Mouse (Mus musculus): ENCODE results near the gene Sppl3. TPM values are rescaled to one million over a fixed set of nuclear protein-coding genes. Genes with fewer than 3 reads are reported as not detected.

Gene Sppl3
- polyA plus RNA-seq, 1 experiment from 2014 or later, result 6.9 TPM

DNA sequence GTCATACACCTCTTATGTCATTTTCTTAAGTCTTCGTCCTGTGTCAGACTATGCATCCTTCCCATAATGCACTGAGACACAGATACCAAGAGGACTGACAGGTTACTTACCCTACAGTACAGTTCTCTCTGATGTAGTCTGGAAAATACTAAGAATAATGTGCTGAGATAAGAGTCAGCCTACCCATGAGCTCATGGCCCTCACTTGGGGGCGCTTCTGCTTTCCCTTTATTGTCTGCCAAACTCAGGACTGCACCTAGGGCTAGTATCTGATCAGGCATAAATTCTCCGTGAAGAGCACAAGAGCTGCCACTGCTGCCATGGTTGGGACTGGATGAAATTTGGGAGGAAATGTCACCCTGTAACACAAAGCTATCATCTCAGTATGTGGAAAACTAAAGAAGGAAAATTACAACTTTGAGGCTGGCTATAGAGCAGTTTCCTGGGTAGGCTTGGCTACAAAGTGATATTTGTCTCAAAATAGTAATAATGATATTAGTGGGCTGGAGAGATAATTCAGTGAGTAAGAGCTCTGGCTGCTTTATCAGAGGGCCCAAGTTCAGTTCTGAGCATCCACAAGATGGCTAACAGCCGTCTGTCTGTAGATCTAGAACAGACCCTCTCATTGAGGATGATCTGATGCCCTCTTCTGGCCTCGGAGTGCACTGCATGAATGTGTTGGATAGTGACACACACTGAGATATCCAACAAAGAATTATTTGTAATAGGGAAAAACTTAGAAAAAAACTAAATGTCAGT is 65.4 kb downstream of the Sppl3 start:
- no peak for ATAC-seq (ENCODE audit: extremely low read depth, insufficient number of reproducible peaks, low FRiP score, low TSS enrichment)
- Histone ChIP-seq H3K9me3 (no peaks in the 10 kb centered on the region), H3K4me3 (no peak overlapping the region), H3K4me2 (no peak overlapping the region), H3K36me3 (peaks cover 28% of the 10 kb centered on the region), H3K9ac (no peak overlapping the region), H3K4me1 (peaks cover 28% of the 10 kb centered on the region), H3K27ac (replicated peaks) (no peak overlapping the region), H3K27me3 (replicated peaks) (no peaks in the 10 kb centered on the region)
- WGBS, result 50% methylated on average over 5 of the region's 5 CpGs

DNA sequence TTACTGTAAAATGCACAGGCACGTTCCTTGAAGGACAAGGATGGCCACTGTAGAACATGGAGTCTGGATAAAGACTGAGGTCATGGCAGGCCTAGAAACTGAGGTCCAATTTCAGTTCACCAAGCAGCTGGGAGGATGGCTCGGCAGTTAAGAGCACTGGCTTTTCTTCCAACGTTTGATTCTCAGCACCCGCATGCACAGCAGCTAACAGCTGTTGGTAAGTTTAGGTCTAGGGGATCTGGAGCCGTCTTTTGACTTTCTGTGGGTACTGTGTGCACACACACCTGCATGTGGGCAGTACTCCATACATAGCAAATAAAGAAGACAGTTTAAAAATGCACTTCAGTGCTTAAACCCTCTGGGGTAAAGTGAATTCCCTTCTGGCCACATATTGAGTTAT is 70.7 kb downstream of the Sppl3 start:
- Histone ChIP-seq H3K4me3 (no peak overlapping the region), H3K4me1 (no peaks in the 10 kb centered on the region), H3K27ac (replicated peaks) (no peak overlapping the region), H3K9me3 (no peaks in the 10 kb centered on the region), H3K27me3 (replicated peaks) (no peaks in the 10 kb centered on the region), H3K4me2 (no peak overlapping the region), H3K36me3 (peaks cover 61% of the 10 kb centered on the region), H3K9ac (no peak overlapping the region)
- no peak for ATAC-seq (ENCODE audit: extremely low read depth, insufficient number of reproducible peaks, low FRiP score, low TSS enrichment)
- 84% methylated on average over 5 of the region's 5 CpGs for WGBS

DNA sequence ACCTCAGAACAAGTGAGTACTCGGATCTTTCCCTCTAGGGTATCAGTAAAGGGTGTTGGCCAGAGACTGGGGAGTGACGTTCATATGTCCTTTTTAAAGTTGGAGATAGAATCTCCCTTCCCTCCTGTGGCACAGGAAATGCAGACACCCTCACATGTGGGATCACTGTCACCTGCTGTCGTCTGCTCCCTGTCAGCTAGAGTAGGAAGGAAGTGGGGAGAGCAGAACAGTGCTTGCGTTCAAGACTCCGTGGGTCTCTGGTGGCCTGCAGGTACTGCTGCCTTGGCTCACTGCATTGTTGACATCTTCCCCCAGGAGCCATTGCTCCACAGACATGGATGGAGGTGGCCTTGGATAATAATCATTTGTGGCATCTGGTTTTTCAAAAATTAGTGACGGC is 72.6 kb downstream of the Sppl3 start:
- no peaks in the 10 kb centered on the region for H3K4me1 ChIP-seq
- no peak overlapping the region for H3K9ac ChIP-seq
- peaks cover 80% of the 10 kb centered on the region for H3K36me3 ChIP-seq
- no peak for ATAC-seq (ENCODE audit: extremely low read depth, insufficient number of reproducible peaks, low FRiP score, low TSS enrichment)
- H3K27ac ChIP-seq (replicated peaks), result no peak overlapping the region
- no peak overlapping the region for H3K4me2 ChIP-seq
- no peak overlapping the region for H3K4me3 ChIP-seq
- WGBS, result 74% methylated on average over 6 of the region's 6 CpGs
- no peaks in the 10 kb centered on the region for H3K27me3 ChIP-seq (replicated peaks)
- no peaks in the 10 kb centered on the region for H3K9me3 ChIP-seq

DNA sequence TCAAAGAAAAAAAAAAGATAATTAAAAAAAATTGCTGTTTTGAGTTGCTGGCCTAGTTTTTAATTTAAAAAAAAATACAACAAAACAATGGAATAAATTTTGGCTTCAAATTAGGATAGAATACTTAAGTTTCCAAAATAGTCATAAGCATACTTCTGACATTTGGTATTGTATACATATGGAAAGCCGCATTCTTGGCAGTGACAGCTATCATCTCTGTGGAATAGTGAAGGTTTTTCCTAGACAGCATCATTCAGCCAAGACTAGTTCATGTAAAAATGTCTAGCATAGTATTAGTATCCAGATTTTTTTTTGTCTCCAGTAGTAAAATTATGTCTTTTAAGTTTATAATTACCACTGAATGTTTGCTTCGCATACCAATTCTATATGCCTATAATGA is 74.7 kb downstream of the Sppl3 start:
- Histone ChIP-seq H3K27ac (replicated peaks) (no peak overlapping the region), H3K36me3 (peaks cover 98% of the 10 kb centered on the region), H3K4me3 (no peak overlapping the region), H3K4me1 (no peaks in the 10 kb centered on the region), H3K27me3 (replicated peaks) (no peaks in the 10 kb centered on the region), H3K9ac (no peak overlapping the region), H3K4me2 (no peak overlapping the region), H3K9me3 (no peaks in the 10 kb centered on the region)
- no peak for ATAC-seq (ENCODE audit: extremely low read depth, insufficient number of reproducible peaks, low FRiP score, low TSS enrichment)
- WGBS, result 93% methylated on average over 2 of the region's 2 CpGs

DNA sequence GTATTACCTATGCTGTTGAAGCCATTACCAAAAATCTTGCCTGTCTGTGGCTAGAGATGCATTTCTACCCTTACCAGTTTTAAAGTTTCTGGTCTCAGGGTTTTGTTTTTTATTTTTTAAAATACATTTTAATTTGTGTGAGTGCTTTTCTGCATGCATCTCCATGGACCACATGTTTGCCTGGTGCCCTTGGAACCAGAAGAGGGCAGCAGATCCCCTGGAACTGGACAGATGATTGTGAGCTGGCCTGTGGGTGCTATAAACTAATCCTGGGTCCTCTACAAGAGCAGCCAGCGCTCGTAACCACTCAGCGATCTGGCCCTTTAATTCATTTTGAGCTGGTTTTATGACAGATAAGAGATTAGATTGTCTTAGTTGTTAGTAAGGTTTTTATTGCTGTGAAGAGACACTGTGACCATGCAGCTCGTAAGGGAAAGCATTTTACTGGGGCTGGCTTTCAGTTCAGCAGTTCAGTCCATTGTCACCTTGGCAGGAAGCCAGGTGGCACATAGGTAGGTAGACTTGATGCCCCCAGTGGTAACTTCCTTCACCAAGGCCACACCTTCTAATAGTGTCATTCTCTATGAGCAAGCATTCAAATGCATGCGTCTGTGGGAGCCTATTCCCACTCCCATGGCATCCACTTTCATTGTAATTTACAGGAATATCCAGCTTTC is 78.8 kb downstream of the Sppl3 start:
- H3K36me3 ChIP-seq, result peaks cover 92% of the 10 kb centered on the region
- 91% methylated on average over 5 of the region's 5 CpGs for WGBS
- H3K9ac ChIP-seq, result no peak overlapping the region
- H3K27me3 ChIP-seq (replicated peaks), result no peaks in the 10 kb centered on the region
- no peaks in the 10 kb centered on the region for H3K9me3 ChIP-seq
- no peak overlapping the region for H3K4me2 ChIP-seq
- no peak overlapping the region for H3K4me3 ChIP-seq
- peaks cover 16% of the 10 kb centered on the region for H3K4me1 ChIP-seq
- no peak for ATAC-seq (ENCODE audit: extremely low read depth, insufficient number of reproducible peaks, low FRiP score, low TSS enrichment)
- no peak overlapping the region for H3K27ac ChIP-seq (replicated peaks)

DNA sequence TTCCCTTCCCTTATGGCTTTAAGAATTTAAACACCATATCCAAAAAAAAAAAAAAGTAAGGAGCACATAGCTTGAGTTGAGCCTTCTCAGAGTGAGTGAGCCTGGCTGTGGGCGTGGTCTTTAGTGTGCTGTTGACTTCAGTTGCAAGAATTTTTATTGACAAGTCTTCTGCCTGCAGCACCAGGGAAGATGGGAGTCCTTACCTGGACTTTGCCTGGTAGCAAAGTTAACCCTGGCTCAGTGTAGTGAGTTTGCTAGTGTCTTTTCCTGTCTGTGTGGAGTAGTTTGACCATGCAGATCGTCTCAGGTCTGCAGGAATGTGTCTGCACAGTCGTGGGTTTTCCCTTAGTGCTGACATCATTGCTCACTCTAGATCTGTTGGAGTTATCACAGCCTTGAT is 80.1 kb downstream of the Sppl3 start:
- Histone ChIP-seq H3K9ac (no peak overlapping the region), H3K4me3 (no peak overlapping the region), H3K9me3 (no peaks in the 10 kb centered on the region), H3K4me2 (no peak overlapping the region), H3K27me3 (replicated peaks) (no peaks in the 10 kb centered on the region), H3K27ac (replicated peaks) (no peak overlapping the region), H3K4me1 (peaks cover 22% of the 10 kb centered on the region), H3K36me3 (peaks cover 93% of the 10 kb centered on the region)
- no peak for ATAC-seq (ENCODE audit: extremely low read depth, insufficient number of reproducible peaks, low FRiP score, low TSS enrichment)
- 59% methylated on average over 3 of the region's 3 CpGs for WGBS

DNA sequence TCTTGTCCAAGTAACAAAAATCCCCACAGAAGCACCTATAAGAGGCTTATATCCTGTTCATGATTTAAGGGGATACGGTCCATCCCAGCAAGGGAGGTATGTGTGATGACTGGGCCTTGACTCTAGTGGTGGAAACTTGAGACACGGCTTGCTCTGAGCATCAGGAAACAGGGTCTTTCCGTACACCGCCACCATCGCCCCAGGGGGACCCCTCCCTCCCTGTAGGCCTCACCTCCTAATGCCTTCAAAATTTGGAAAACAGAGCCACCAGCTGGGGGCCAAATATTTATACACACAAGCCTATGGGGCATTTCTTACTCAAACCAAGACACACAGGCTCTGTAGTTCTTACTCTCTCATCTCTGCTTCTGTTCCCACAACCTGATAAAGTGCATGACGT is 80.8 kb downstream of the Sppl3 start:
- Histone ChIP-seq H3K27ac (replicated peaks) (no peak overlapping the region), H3K36me3 (peaks cover 93% of the 10 kb centered on the region), H3K9ac (no peak overlapping the region), H3K9me3 (no peaks in the 10 kb centered on the region), H3K27me3 (replicated peaks) (no peaks in the 10 kb centered on the region), H3K4me3 (no peak overlapping the region), H3K4me1 (peaks cover 22% of the 10 kb centered on the region), H3K4me2 (no peak overlapping the region)
- ATAC-seq (ENCODE audit: extremely low read depth, insufficient number of reproducible peaks, low FRiP score, low TSS enrichment), result no peak
- 90% methylated on average over 6 of the region's 6 CpGs for WGBS

DNA sequence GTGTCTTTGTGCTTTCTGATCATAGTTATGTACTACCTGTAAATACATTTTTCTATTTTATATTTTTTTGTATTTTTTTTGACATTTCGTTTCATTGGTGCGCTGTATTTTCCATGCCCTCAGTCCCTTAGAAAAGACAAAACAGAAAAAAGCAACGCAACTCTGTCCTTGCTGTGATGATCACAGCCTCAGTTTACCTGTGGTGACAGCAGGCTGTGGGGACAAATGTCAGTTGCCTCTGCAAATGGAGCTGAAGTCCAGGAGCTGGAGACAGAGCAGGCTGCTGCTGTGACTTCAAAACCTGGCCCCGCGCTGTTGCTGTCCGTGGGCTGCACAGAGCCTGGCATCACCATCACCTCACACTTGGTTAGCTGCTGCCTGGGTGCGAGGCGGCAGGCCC is 87.3 kb downstream of the Sppl3 start, which contains the start of gene Gm10401:
Gene Gm10401, minus strand, starts transcription at position 101 of the 400 bp plus-strand sequence.
- ATAC-seq (ENCODE audit: extremely low read depth, insufficient number of reproducible peaks, low FRiP score, low TSS enrichment), result no peak
- Histone ChIP-seq H3K4me3 (no peak within 1 kb of the TSS), H3K36me3 (peaks cover 94% of the 10 kb centered on the region), H3K4me2 (no peak within 1 kb of the TSS), H3K9ac (no peak within 1 kb of the TSS), H3K9me3 (no peaks in the 10 kb centered on the region), H3K4me1 (peaks cover 18% of the 10 kb centered on the region), H3K27me3 (replicated peaks) (no peaks in the 10 kb centered on the region), H3K27ac (replicated peaks) (no peak within 1 kb of the TSS)
- WGBS, result 89% methylated on average over 8 of the region's 8 CpGs

DNA sequence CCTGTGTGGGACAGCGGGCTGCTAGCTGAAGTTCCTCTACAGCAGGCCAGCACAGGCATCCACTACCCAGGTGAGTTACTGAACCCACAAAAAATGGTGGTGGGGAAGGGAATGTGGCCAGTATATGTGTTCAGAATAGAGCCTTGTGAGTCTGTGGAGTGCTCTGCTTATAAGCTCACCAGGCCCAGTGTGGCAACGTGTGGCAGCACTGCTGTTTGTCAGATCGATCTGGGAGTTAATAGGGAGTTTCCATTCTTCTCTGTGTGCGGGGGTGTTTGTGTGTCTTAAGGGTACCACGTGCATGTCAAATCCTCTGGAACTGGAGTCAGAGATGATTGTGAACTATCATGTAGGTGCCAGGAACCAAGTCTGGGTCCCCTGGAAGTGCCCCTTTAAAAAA is 88.6 kb downstream of the Sppl3 start:
- ATAC-seq (ENCODE audit: extremely low read depth, insufficient number of reproducible peaks, low FRiP score, low TSS enrichment), result no peak
- H3K36me3 ChIP-seq, result peaks cover 96% of the 10 kb centered on the region
- WGBS, result 80% methylated on average over 5 of the region's 5 CpGs

DNA sequence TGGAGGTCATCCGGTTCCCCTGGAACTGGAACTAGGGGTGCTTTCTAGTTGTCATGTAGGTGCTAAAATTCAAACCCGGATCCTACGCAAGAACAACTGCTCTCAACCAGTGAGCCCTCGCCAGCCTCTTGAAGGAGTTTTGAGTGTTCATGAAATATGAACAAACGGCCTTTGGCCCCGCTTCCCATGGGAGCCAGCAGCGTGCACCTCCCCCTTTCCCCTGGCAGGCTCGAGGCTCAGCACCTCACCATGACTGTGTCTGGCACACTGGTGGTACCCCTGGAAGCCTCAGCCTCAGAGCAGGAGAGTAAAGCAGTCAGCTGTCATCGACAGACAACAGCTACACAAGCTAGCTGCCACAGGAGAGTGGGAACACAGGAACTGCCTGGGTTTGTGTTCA is 89.1 kb downstream of the Sppl3 start:
- Histone ChIP-seq H3K9me3 (no peaks in the 10 kb centered on the region), H3K36me3 (peaks cover 95% of the 10 kb centered on the region), H3K27ac (replicated peaks) (no peak overlapping the region), H3K4me3 (no peak overlapping the region), H3K4me2 (no peak overlapping the region), H3K4me1 (peaks cover 4% of the 10 kb centered on the region; the same call in 1 of the 2 replicates), H3K27me3 (replicated peaks) (no peaks in the 10 kb centered on the region), H3K9ac (no peak overlapping the region)
- ATAC-seq (ENCODE audit: extremely low read depth, insufficient number of reproducible peaks, low FRiP score, low TSS enrichment), result no peak
- 80% methylated on average over 9 of the region's 9 CpGs for WGBS

More for the DNA sequence above, 88.6 kb downstream of the Sppl3 start:
- no peak overlapping the region for H3K9ac ChIP-seq
- no peak overlapping the region for H3K27ac ChIP-seq (replicated peaks)
- no peak overlapping the region for H3K4me2 ChIP-seq
- H3K4me3 ChIP-seq, result no peak overlapping the region
- no peaks in the 10 kb centered on the region for H3K27me3 ChIP-seq (replicated peaks)
- no peaks in the 10 kb centered on the region for H3K9me3 ChIP-seq
- H3K4me1 ChIP-seq, result peaks cover 7% of the 10 kb centered on the region; the same call in 1 of the 2 replicates

DNA sequence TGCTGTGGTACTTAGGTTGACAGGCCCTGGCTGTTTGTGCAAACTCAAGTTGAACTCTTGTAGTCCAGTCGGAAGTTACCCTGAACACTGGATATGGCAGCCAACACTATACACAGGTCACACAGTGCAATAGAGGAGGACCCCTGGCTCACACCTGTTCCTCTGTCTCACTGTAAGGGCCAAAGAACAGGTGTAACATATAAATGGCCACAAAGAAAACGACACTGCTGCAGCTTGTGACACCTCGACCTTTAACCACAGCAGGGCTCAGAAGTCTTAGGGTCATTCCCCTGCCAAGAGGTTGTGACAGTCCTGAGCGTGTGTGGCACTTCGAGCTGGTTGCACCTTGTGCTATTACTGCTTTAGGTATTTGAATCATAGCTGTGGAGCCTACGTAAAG is 89.5 kb downstream of the Sppl3 start:
- Histone ChIP-seq H3K9me3 (no peaks in the 10 kb centered on the region), H3K4me3 (no peak overlapping the region), H3K27ac (replicated peaks) (no peak overlapping the region), H3K4me2 (no peak overlapping the region), H3K36me3 (peaks cover 95% of the 10 kb centered on the region), H3K4me1 (no peaks in the 10 kb centered on the region), H3K9ac (no peak overlapping the region), H3K27me3 (replicated peaks) (no peaks in the 10 kb centered on the region)
- 85% methylated on average over 6 of the region's 6 CpGs for WGBS
- no peak for ATAC-seq (ENCODE audit: extremely low read depth, insufficient number of reproducible peaks, low FRiP score, low TSS enrichment)

DNA sequence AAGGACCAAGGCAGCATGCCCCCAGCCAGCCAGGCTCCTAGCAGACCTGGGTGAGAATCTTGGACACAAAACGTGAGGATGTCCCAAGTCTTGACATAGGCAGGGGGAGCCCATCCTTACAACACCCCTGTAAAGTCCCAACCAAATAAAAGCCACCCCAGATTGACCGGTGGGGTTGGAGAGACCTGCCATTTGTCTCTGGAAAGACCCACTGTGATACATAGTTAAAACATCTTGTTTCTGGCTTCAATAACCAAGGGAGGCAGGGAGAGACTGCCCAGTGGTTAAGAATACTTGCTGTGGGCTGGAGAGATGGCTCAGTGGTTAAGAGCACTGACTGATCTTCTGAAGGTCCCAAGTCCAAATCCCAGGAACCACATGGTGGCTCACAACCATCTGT is 91.3 kb downstream of the Sppl3 start:
- Histone ChIP-seq H3K27ac (replicated peaks) (no peak overlapping the region), H3K27me3 (replicated peaks) (no peaks in the 10 kb centered on the region), H3K4me1 (no peaks in the 10 kb centered on the region), H3K36me3 (peaks cover 87% of the 10 kb centered on the region), H3K9me3 (no peaks in the 10 kb centered on the region), H3K9ac (no peak overlapping the region), H3K4me2 (no peak overlapping the region), H3K4me3 (no peak overlapping the region)
- WGBS, result 85% methylated on average over 2 of the region's 2 CpGs
- no peak for ATAC-seq (ENCODE audit: extremely low read depth, insufficient number of reproducible peaks, low FRiP score, low TSS enrichment)

Data from heart, embryonic 13.5 days (tissue).